Mouse (Mus musculus): ENCODE data around the gene Fam173b. TPM values are rescaled to one million over a fixed set of nuclear protein-coding genes. Genes with fewer than 3 reads are reported as not detected.

Gene Fam173b
- polyA plus RNA-seq, 1 experiment, result 34.0 TPM

DNA sequence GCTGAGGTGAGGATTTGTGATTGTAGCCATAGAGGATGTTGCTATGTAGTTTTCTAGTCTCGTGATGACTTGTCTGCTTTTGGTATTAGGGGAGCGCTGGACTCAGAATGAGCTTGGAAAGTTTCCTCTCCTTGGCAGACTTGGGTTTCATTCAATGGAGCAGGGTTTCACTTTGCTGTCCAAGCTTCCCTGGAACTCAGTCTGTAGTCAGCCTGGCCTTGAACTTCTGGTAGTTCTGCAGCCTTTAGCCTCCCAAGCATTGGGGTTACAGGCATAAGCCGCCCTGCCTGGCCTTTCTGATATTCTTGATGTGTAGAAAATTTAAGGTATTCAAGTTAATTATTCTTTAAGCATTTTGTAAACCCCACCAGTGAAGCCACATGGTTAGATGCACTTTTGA is 27.9 kb downstream of the Fam173b start:
- Histone ChIP-seq H3K36me3 (ENCODE audit: control insufficient read depth, insufficient read depth) (no peaks in the 10 kb centered on the region), H3ac (ENCODE audit: control insufficient read depth, insufficient read length, low read depth) (no peak overlapping the region), H3K27me3 (ENCODE audit: control insufficient read depth, insufficient read depth, insufficient read length) (no peaks in the 10 kb centered on the region), H3K79me2 (ENCODE audit: control insufficient read depth, insufficient read depth) (no peaks in the 10 kb centered on the region), H3K4me3 (ENCODE audit: insufficient read depth, poor library complexity, severe bottlenecking) (no peak overlapping the region), H3K79me3 (ENCODE audit: low read depth) (no peaks in the 10 kb centered on the region)
- TF ChIP-seq MYOD1 (IDR thresholded peaks at IDR 0.05; ENCODE audit: control insufficient read depth, insufficient read length, low read depth) (no peak), FOSL1 (IDR thresholded peaks at IDR 0.05; ENCODE audit: insufficient read depth, low read length, poor library complexity, severe bottlenecking) (no peak), MAX (IDR thresholded peaks at IDR 0.05) (no peak), CEBPB (IDR thresholded peaks at IDR 0.05; ENCODE audit: low read depth) (no peak), USF1 (IDR thresholded peaks at IDR 0.05; ENCODE audit: low read depth) (no peak), CTCF (IDR thresholded peaks at IDR 0.05; ENCODE audit: control insufficient read depth, insufficient read depth, insufficient read length) (no peak), MYOG (IDR thresholded peaks at IDR 0.05; ENCODE audit: control insufficient read depth, extremely low read depth, insufficient read length) (no peak)

DNA sequence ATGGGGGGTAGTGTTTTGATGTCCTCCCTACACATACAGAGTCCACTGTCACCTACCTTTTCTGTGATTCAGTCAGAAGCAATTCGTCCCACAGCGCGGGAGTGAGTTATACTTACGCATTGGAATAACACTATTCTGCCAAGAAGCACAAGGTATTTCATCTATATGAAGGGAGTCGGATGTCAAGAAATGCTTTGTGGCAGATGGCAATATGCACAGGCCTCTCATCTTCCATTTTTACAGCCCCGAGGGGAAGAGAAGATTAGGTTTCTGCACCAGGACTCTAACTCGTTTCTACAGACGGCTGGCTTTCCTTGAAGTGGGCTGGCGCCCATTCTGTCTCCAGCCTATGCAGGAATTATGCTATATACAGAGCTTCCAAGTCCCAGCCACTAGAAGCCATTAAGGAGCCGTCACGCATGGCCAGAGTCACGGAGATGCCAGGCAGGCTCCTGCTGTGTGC is 29.8 kb downstream of the Fam173b start:
- Histone ChIP-seq H3ac (ENCODE audit: control insufficient read depth, insufficient read length, low read depth) (no peak overlapping the region), H3K36me3 (ENCODE audit: control insufficient read depth, insufficient read depth) (no peaks in the 10 kb centered on the region), H3K4me3 (ENCODE audit: insufficient read depth, poor library complexity, severe bottlenecking) (no peak overlapping the region), H3K79me3 (ENCODE audit: low read depth) (no peaks in the 10 kb centered on the region), H3K27me3 (ENCODE audit: control insufficient read depth, insufficient read depth, insufficient read length) (no peaks in the 10 kb centered on the region), H3K79me2 (ENCODE audit: control insufficient read depth, insufficient read depth) (no peaks in the 10 kb centered on the region)
- TF ChIP-seq USF1 (IDR thresholded peaks at IDR 0.05; ENCODE audit: low read depth) (no peak), MAX (IDR thresholded peaks at IDR 0.05) (no peak), MYOG (IDR thresholded peaks at IDR 0.05; ENCODE audit: control insufficient read depth, extremely low read depth, insufficient read length) (no peak), CTCF (IDR thresholded peaks at IDR 0.05; ENCODE audit: control insufficient read depth, insufficient read depth, insufficient read length) (no peak), CEBPB (IDR thresholded peaks at IDR 0.05; ENCODE audit: low read depth) (no peak), FOSL1 (IDR thresholded peaks at IDR 0.05; ENCODE audit: insufficient read depth, low read length, poor library complexity, severe bottlenecking) (no peak), MYOD1 (IDR thresholded peaks at IDR 0.05; ENCODE audit: control insufficient read depth, insufficient read length, low read depth) (no peak)

DNA sequence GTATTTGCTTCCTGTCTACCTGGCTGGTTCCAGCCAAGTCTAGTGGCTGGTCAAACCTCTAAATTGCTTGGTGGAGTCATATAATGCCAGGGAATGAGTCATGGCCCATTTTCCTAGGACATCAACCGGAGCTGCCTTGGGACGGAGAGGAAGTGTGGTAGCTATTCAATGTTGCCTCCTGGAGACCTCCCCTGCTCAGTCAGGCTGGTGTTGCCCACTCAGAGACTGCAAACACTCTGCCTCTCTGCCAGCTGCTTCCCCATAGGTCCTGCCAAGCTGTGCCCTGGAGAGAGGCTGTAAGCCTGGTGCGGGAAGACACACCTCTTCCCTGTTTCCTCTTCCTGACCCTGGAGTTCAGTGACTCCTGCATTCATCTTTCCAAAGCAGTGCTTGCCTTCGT is 30.8 kb downstream of the Fam173b start:
- no peak overlapping the region for H3ac ChIP-seq (ENCODE audit: control insufficient read depth, insufficient read length, low read depth)
- H3K4me3 ChIP-seq (ENCODE audit: insufficient read depth, poor library complexity, severe bottlenecking), result no peak overlapping the region
- no peak for TF ChIP-seq MAX (IDR thresholded peaks at IDR 0.05)
- TF ChIP-seq FOSL1 (IDR thresholded peaks at IDR 0.05; ENCODE audit: insufficient read depth, low read length, poor library complexity, severe bottlenecking), result no peak
- TF ChIP-seq CEBPB (IDR thresholded peaks at IDR 0.05; ENCODE audit: low read depth), result no peak
- TF ChIP-seq CTCF (IDR thresholded peaks at IDR 0.05; ENCODE audit: control insufficient read depth, insufficient read depth, insufficient read length), result no peak
- TF ChIP-seq MYOG (IDR thresholded peaks at IDR 0.05; ENCODE audit: control insufficient read depth, extremely low read depth, insufficient read length), result no peak
- TF ChIP-seq USF1 (IDR thresholded peaks at IDR 0.05; ENCODE audit: low read depth), result no peak
- TF ChIP-seq MYOD1 (IDR thresholded peaks at IDR 0.05; ENCODE audit: control insufficient read depth, insufficient read length, low read depth), result no peak

DNA sequence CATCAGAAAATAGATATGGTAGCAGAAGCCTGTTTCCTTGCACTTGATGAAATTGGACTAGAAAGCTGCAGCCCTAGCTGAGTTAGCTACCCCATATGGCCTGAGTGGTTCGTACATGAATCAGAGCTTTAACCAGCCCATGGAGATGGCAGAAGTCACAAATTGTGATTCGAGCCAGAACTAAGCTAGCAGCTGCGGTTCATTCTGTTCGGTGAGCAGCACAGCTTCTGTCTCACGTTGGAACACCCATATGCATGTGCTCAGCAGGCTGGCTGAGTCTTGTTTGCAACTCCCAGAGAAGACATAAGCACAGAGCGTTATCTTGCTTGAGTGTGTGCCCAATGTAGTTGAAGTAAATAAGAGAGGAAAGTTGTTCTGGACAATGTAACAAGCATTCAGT is 32.9 kb downstream of the Fam173b start:
- Histone ChIP-seq H3K27me3 (ENCODE audit: control insufficient read depth, insufficient read depth, insufficient read length) (no peaks in the 10 kb centered on the region), H3K4me3 (ENCODE audit: insufficient read depth, poor library complexity, severe bottlenecking) (no peak overlapping the region), H3K79me2 (ENCODE audit: control insufficient read depth, insufficient read depth) (no peaks in the 10 kb centered on the region), H3K36me3 (ENCODE audit: control insufficient read depth, insufficient read depth) (no peaks in the 10 kb centered on the region), H3ac (ENCODE audit: control insufficient read depth, insufficient read length, low read depth) (no peak overlapping the region), H3K79me3 (ENCODE audit: low read depth) (no peaks in the 10 kb centered on the region)
- no peak for TF ChIP-seq MYOD1 (IDR thresholded peaks at IDR 0.05; ENCODE audit: control insufficient read depth, insufficient read length, low read depth)
- no peak for TF ChIP-seq MYOG (IDR thresholded peaks at IDR 0.05; ENCODE audit: control insufficient read depth, extremely low read depth, insufficient read length)
- TF ChIP-seq CTCF (IDR thresholded peaks at IDR 0.05; ENCODE audit: control insufficient read depth, insufficient read depth, insufficient read length), result no peak
- no peak for TF ChIP-seq USF1 (IDR thresholded peaks at IDR 0.05; ENCODE audit: low read depth)
- TF ChIP-seq FOSL1 (IDR thresholded peaks at IDR 0.05; ENCODE audit: insufficient read depth, low read length, poor library complexity, severe bottlenecking), result no peak
- no peak for TF ChIP-seq MAX (IDR thresholded peaks at IDR 0.05)
- no peak for TF ChIP-seq CEBPB (IDR thresholded peaks at IDR 0.05; ENCODE audit: low read depth)

More for the DNA sequence above, 30.8 kb downstream of the Fam173b start:
- no peaks in the 10 kb centered on the region for H3K36me3 ChIP-seq (ENCODE audit: control insufficient read depth, insufficient read depth)
- no peaks in the 10 kb centered on the region for H3K79me3 ChIP-seq (ENCODE audit: low read depth)
- H3K79me2 ChIP-seq (ENCODE audit: control insufficient read depth, insufficient read depth), result no peaks in the 10 kb centered on the region
- H3K27me3 ChIP-seq (ENCODE audit: control insufficient read depth, insufficient read depth, insufficient read length), result no peaks in the 10 kb centered on the region

DNA sequence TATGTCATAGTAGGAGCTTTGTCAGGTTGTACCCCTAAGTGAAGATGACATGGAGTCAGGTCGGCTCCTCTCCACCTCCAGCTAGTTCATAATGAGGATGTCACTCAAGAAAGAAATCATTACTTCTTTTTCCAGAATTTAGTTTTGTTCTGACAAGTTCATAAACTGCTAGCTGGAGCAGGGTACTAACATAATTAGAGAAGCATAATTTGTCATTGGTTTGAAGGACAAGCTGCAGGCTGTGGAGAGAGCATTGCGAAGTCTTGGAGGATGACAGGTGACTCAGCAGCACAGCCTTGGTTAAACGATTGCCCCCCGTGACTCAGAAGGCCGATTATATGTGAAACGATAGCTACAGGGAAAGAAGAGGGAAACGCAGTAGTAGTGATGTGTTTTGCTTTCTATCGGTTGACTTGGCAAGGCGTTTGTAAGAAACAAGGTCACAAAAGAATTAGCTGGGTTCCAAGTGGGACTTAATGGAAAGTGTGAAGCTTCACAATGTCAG is 34.5 kb downstream of the Fam173b start:
- Histone ChIP-seq H3ac (ENCODE audit: control insufficient read depth, insufficient read length, low read depth) (no peak overlapping the region), H3K27me3 (ENCODE audit: control insufficient read depth, insufficient read depth, insufficient read length) (no peaks in the 10 kb centered on the region), H3K36me3 (ENCODE audit: control insufficient read depth, insufficient read depth) (no peaks in the 10 kb centered on the region), H3K4me3 (ENCODE audit: insufficient read depth, poor library complexity, severe bottlenecking) (no peak overlapping the region), H3K79me3 (ENCODE audit: low read depth) (no peaks in the 10 kb centered on the region), H3K79me2 (ENCODE audit: control insufficient read depth, insufficient read depth) (no peaks in the 10 kb centered on the region)
- no peak for TF ChIP-seq MAX (IDR thresholded peaks at IDR 0.05)
- no peak for TF ChIP-seq MYOD1 (IDR thresholded peaks at IDR 0.05; ENCODE audit: control insufficient read depth, insufficient read length, low read depth)
- TF ChIP-seq FOSL1 (IDR thresholded peaks at IDR 0.05; ENCODE audit: insufficient read depth, low read length, poor library complexity, severe bottlenecking), result no peak
- no peak for TF ChIP-seq MYOG (IDR thresholded peaks at IDR 0.05; ENCODE audit: control insufficient read depth, extremely low read depth, insufficient read length)
- no peak for TF ChIP-seq USF1 (IDR thresholded peaks at IDR 0.05; ENCODE audit: low read depth)
- no peak for TF ChIP-seq CTCF (IDR thresholded peaks at IDR 0.05; ENCODE audit: control insufficient read depth, insufficient read depth, insufficient read length)
- peak; percentile 1 for TF ChIP-seq CEBPB (IDR thresholded peaks at IDR 0.05; ENCODE audit: low read depth)

Measured in C2C12 (cell line).